Mouse (Mus musculus) MEL (cell line): ENCODE measurements around the gene Gm9495. TPM values are rescaled to one million over a fixed set of nuclear protein-coding genes. Genes with fewer than 3 reads are reported as not detected.

Experiments
- DNase-seq: peaks from one replicate; pipeline ENCODE4 v3.0.0; 2011; ENCODE audit warnings: low read depth, low spot score
- H3K27ac ChIP-seq: 2 replicates; pipeline ENCODE4 v1.5.1; 2012; ENCODE audit warnings: low read depth, mild to moderate bottlenecking, control low read depth, low read length, moderate library complexity; ENCODE audit not compliant: control insufficient read depth
- H3K27me3 ChIP-seq, 2 experiments: fragments of 150-350 bp in 1 of 2; sonication (generic) in 1 of 2; 2 replicates each; pipeline ENCODE4 v1.6.1; 2012; ENCODE audit warnings: low read length in 2 of 2, mild to moderate bottlenecking in 2 of 2, improper control_type of control experiment in 1 of 2, moderate library complexity in 1 of 2; ENCODE audit not compliant: insufficient read depth in 2 of 2, control insufficient read depth in 1 of 2
- H3K36me3 ChIP-seq, 2 experiments: 2 replicates each; pipeline ENCODE4 v1.6.1; 2012 to 2014; ENCODE audit warnings: low read length in 2 of 2, improper control_type of control experiment in 1 of 2, inconsistent platforms in 1 of 2, mild to moderate bottlenecking in 1 of 2; ENCODE audit not compliant: insufficient read depth in 2 of 2, control insufficient read depth in 1 of 2
- H3K4me1 ChIP-seq, 2 experiments: fragments of 150-350 bp in 1 of 2; sonication (generic) in 1 of 2; 2 replicates each; pipeline ENCODE4 v1.6.1; 2012; ENCODE audit warnings: low read length in 2 of 2, improper control_type of control experiment in 1 of 2, mild to moderate bottlenecking in 1 of 2; ENCODE audit not compliant: insufficient read depth in 2 of 2, control insufficient read depth in 1 of 2
- H3K4me3 ChIP-seq, 2 experiments: fragments of 150-350 bp in 1 of 2; sonication (generic) in 1 of 2; 2 replicates each; pipeline ENCODE4 v1.5.1; 2012; ENCODE audit warnings: low read depth in 2 of 2, low read length in 2 of 2, mild to moderate bottlenecking in 2 of 2, moderate library complexity in 2 of 2, control low read depth in 1 of 2, improper control_type of control experiment in 1 of 2; ENCODE audit not compliant: control insufficient read depth in 1 of 2, insufficient read depth in 1 of 2
- H3K79me2 ChIP-seq: 2 replicates; pipeline ENCODE4 v1.6.1; 2012; ENCODE audit warnings: mild to moderate bottlenecking, low read length, moderate library complexity; ENCODE audit not compliant: control insufficient read depth, poor library complexity, insufficient read depth
- H3K9ac ChIP-seq: 2 replicates; pipeline ENCODE4 v1.6.1; 2012; ENCODE audit warnings: low read depth, mild to moderate bottlenecking, control low read depth, low read length, moderate library complexity; ENCODE audit not compliant: control insufficient read depth, poor library complexity, severe bottlenecking
- H3K9me3 ChIP-seq: fragments of 150-350 bp; sonication (generic); replicated peaks from 2 replicates; pipeline ENCODE4 v1.6.1; 2012; ENCODE audit warnings: mild to moderate bottlenecking, low read length, improper control_type of control experiment, moderate library complexity; ENCODE audit not compliant: insufficient read depth
- CHD1 ChIP-seq: IDR thresholded peaks from 2 replicates; pipeline ENCODE4 v1.6.1; 2012; ENCODE audit warnings: low read depth, mild to moderate bottlenecking, inconsistent platforms, low read length, improper control_type of control experiment
- ELF1 ChIP-seq: IDR thresholded peaks from 2 replicates; pipeline ENCODE4 v1.6.1; 2014; ENCODE audit warnings: low read depth, mild to moderate bottlenecking, inconsistent platforms, low read length, improper control_type of control experiment, moderate library complexity
- ETS1 ChIP-seq: IDR thresholded peaks from 2 replicates; pipeline ENCODE4 v1.6.1; 2012; ENCODE audit warnings: low read depth, mild to moderate bottlenecking, inconsistent platforms, low read length, improper control_type of control experiment, moderate library complexity
- POLR2A ChIP-seq, 2 experiments: IDR thresholded peaks; 2 replicates each; pipeline ENCODE4 v1.6.1; 2011 to 2012; ENCODE audit warnings: low read length in 2 of 2, mild to moderate bottlenecking in 2 of 2, control low read depth in 1 of 2, improper control_type of control experiment in 1 of 2, low read depth in 1 of 2, moderate library complexity in 1 of 2; ENCODE audit not compliant: control insufficient read depth in 1 of 2, insufficient read depth in 1 of 2, poor library complexity in 1 of 2
- RAD21 ChIP-seq: IDR thresholded peaks from 2 replicates; pipeline ENCODE4 v1.6.1; 2011; ENCODE audit warnings: mild to moderate bottlenecking, low read depth, low read length, improper control_type of control experiment
- TCF12 ChIP-seq: IDR thresholded peaks from 2 replicates; pipeline ENCODE4 v1.6.1; 2014; ENCODE audit warnings: low read depth, mild to moderate bottlenecking, inconsistent platforms, low read length, improper control_type of control experiment, moderate library complexity
- USF2 ChIP-seq, 2 experiments: IDR thresholded peaks; 2 replicates each; pipeline ENCODE4 v1.6.1; 2011 to 2012; ENCODE audit warnings: improper control_type of control experiment in 2 of 2, low read length in 2 of 2, borderline replicate concordance in 1 of 2, inconsistent platforms in 1 of 2, low read depth in 1 of 2, mild to moderate bottlenecking in 1 of 2; ENCODE audit not compliant: insufficient read depth in 1 of 2
- ZMIZ1 ChIP-seq: IDR thresholded peaks from 2 replicates; pipeline ENCODE4 v1.6.1; 2012; ENCODE audit warnings: low read depth, mild to moderate bottlenecking, inconsistent platforms, low read length, improper control_type of control experiment, moderate library complexity
- ZNF384 ChIP-seq: IDR thresholded peaks from 2 replicates; pipeline ENCODE4 v1.6.1; 2012; ENCODE audit warnings: low read depth, mild to moderate bottlenecking, inconsistent platforms, low read length, improper control_type of control experiment
- polyA plus RNA-seq, 2 experiments: library from polyadenylated mRNA; stranded (reverse) in 1 of 2; unstranded in 1 of 2; fragments of >175 nt in 1 of 2; fragments of >200 nt in 1 of 2; gene quantifications; 2 replicates each; pipeline versions ENCODE4 v1.2.1 to v1.2.4; 2012; ENCODE audit warnings: low replicate concordance in 2 of 2, low read depth in 1 of 2; ENCODE audit not compliant: insufficient read length in 2 of 2, insufficient read depth in 1 of 2, missing spikeins in 1 of 2
- total RNA-seq: library from RNA; depleted of rRNA; stranded (reverse); fragments of 300-350 nt; gene quantifications from 2 replicates; pipeline ENCODE4 v1.2.3, GENCODE M21; 2012

Gm9495 gene
- total and polyA plus RNA-seq, 3 experiments = not detected

- H3K36me3 ChIP-seq = no peaks in the 10 kb centered on the region
- H3K4me1 ChIP-seq = no peaks in the 10 kb centered on the region
- DNase-seq = no peak
- no peak overlapping the region for H3K9ac ChIP-seq
- H3K27me3 ChIP-seq = no peaks in the 10 kb centered on the region
- no peak for TF ChIP-seq ETS1
- H3K4me3 ChIP-seq = no peak overlapping the region
- no peak overlapping the region for H3K27ac ChIP-seq
- no peaks in the 10 kb centered on the region for H3K79me2 ChIP-seq
- H3K9me3 ChIP-seq = no peaks in the 10 kb centered on the region
Observed at GRCm38 (mm10) chr8:69399181-69399955, 54.0 kb downstream of the Gm9495 start.

- no peak overlapping the region for H3K4me3 ChIP-seq
- no peak for TF ChIP-seq TCF12
- TF ChIP-seq USF2 (IDR thresholded peaks at IDR 0.05; ENCODE audit: borderline replicate concordance in 1 of 2, insufficient read depth in 1 of 2, low read depth in 1 of 2, low read length in 2 of 2) = no peak
- no peak for TF ChIP-seq ELF1
- TF ChIP-seq POLR2A (IDR thresholded peaks at IDR 0.05; ENCODE audit: control insufficient read depth in 1 of 2, insufficient read depth in 1 of 2, low read depth in 1 of 2, low read length in 2 of 2, poor library complexity in 1 of 2) = no peak
- TF ChIP-seq ZNF384 = no peak
- H3K79me2 ChIP-seq = no peaks in the 10 kb centered on the region
- H3K27me3 ChIP-seq = no peaks in the 10 kb centered on the region
- H3K27ac ChIP-seq = no peak overlapping the region
- no peak for DNase-seq
- no peaks in the 10 kb centered on the region for H3K4me1 ChIP-seq
- no peak overlapping the region for H3K9ac ChIP-seq
- H3K9me3 ChIP-seq = no peaks in the 10 kb centered on the region
- no peaks in the 10 kb centered on the region for H3K36me3 ChIP-seq
Observed at GRCm38 (mm10) chr8:69396196-69396595, 57.2 kb downstream of the Gm9495 start.

GRCm38 (mm10) chr8:69395050-69395789 lies 58.1 kb downstream of the Gm9495 start:
- no peaks in the 10 kb centered on the region for H3K27me3 ChIP-seq
- no peaks in the 10 kb centered on the region for H3K36me3 ChIP-seq
- no peak overlapping the region for H3K27ac ChIP-seq
- TF ChIP-seq RAD21 (no peak), CHD1 (no peak), ZMIZ1 (no peak)
- H3K9me3 ChIP-seq = no peaks in the 10 kb centered on the region
- DNase-seq = no peak
- no peaks in the 10 kb centered on the region for H3K4me1 ChIP-seq
- no peak overlapping the region for H3K9ac ChIP-seq
- no peaks in the 10 kb centered on the region for H3K79me2 ChIP-seq
- H3K4me3 ChIP-seq = no peak overlapping the region
